Mouse (Mus musculus) erythroblast, embryonic 14.5 days (primary cell): ENCODE data around the gene Nudt3. TPM values are rescaled to one million over a fixed set of nuclear protein-coding genes. Genes with fewer than 3 reads are reported as not detected.

Source experiments
- H3K27me3 ChIP-seq: 2 replicates; pipeline ENCODE4 v1.6.1; 2012; ENCODE audit warnings: inconsistent platforms; ENCODE audit not compliant: control insufficient read depth
- H3K36me3 ChIP-seq: 2 replicates; pipeline ENCODE4 v1.6.1; 2012; ENCODE audit warnings: mild to moderate bottlenecking, inconsistent platforms; ENCODE audit not compliant: control insufficient read depth
- H3K4me1 ChIP-seq: 2 replicates; pipeline ENCODE4 v1.6.1; 2012; ENCODE audit warnings: inconsistent platforms; ENCODE audit not compliant: control insufficient read depth
- H3K4me3 ChIP-seq: replicated peaks from 2 replicates; pipeline ENCODE3; 2012; ENCODE audit warnings: moderate library complexity, mild to moderate bottlenecking, inconsistent platforms
- H3K9me3 ChIP-seq: 2 replicates; pipeline ENCODE4 v1.6.1; 2012; ENCODE audit warnings: low read length, inconsistent platforms, mixed read lengths; ENCODE audit not compliant: control insufficient read depth
- GATA1 ChIP-seq: IDR thresholded peaks from 2 replicates; pipeline ENCODE4 v1.6.1; 2012; ENCODE audit warnings: low read length, inconsistent platforms, mixed read lengths
- TAL1 ChIP-seq: IDR thresholded peaks from 3 replicates; pipeline ENCODE4 v1.6.1; 2012; ENCODE audit warnings: low read length, inconsistent platforms, mixed read lengths
- polyA plus RNA-seq: library from polyadenylated mRNA; stranded (reverse); fragments of >175 nt; gene quantifications from 2 replicates; pipeline ENCODE4 v1.2.3, GENCODE M21; 2012

Nudt3 gene
- polyA plus RNA-seq, 1 experiment: 6.4 TPM

GRCm38 (mm10) chr17:27577468-27577867 lies 45.8 kb downstream of the Nudt3 start:
- no peaks in the 10 kb centered on the region for H3K27me3 ChIP-seq
- no peaks in the 10 kb centered on the region for H3K9me3 ChIP-seq
- peaks cover 64% of the 10 kb centered on the region for H3K4me1 ChIP-seq
- peaks cover 48% of the 10 kb centered on the region for H3K36me3 ChIP-seq
- H3K4me3 ChIP-seq: no peak overlapping the region
- no peak for TF ChIP-seq GATA1
- no peak for TF ChIP-seq TAL1

- no peaks in the 10 kb centered on the region for H3K9me3 ChIP-seq
- no peak overlapping the region for H3K4me3 ChIP-seq
- H3K4me1 ChIP-seq: peaks cover 59% of the 10 kb centered on the region
- no peaks in the 10 kb centered on the region for H3K27me3 ChIP-seq
- peaks cover 38% of the 10 kb centered on the region for H3K36me3 ChIP-seq
- TF ChIP-seq TAL1: no peak
- TF ChIP-seq GATA1: no peak
Observed at GRCm38 (mm10) chr17:27576056-27576455, 47.2 kb downstream of the Nudt3 start.

DNA sequence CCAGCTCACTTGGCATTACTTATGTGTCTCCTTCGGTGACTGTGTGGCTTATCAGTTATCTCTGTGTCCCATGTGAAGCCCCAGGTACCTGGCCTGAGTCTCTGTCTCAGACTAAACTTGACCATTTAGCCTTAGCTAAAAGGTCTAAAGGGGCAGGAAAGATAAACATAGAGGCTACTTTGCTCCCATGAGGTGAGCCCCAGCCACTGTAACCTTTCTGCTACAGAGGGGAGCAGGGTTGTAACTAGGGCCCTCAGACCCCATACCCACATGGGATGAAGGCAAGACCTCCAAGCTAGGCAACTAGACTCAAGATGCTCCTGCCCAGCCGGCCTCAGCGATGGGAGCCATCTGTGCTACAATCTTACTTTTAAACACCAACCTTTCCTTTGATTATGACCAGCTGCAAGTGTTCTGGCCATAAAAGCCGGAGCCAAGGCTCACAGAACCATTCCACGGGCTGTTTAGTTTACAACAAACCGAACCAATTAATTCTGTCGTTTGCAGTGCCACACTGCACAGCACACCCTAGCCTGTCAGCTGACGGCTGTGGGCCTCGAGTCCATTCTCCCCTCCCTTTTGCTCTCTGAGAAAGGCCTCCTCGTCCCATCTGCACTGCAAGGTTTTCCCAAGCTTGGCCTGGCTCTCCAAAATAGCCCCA lies 48.0 kb downstream of the Nudt3 start:
- H3K36me3 ChIP-seq: peaks cover 31% of the 10 kb centered on the region
- H3K9me3 ChIP-seq: no peaks in the 10 kb centered on the region
- H3K27me3 ChIP-seq: no peaks in the 10 kb centered on the region
- TF ChIP-seq TAL1 (no peak), GATA1 (no peak)
- H3K4me1 ChIP-seq: peaks cover 51% of the 10 kb centered on the region
- no peak overlapping the region for H3K4me3 ChIP-seq

GRCm38 (mm10) chr17:27574470-27575115 lies 48.7 kb downstream of the Nudt3 start:
- Histone ChIP-seq H3K4me1 (peaks cover 45% of the 10 kb centered on the region), H3K27me3 (no peaks in the 10 kb centered on the region), H3K9me3 (no peaks in the 10 kb centered on the region), H3K36me3 (peaks cover 27% of the 10 kb centered on the region), H3K4me3 (no peak overlapping the region)
- TF ChIP-seq GATA1 (no peak), TAL1 (no peak)

GRCm38 (mm10) chr17:27573772-27574320 lies 49.4 kb downstream of the Nudt3 start:
- no peaks in the 10 kb centered on the region for H3K9me3 ChIP-seq
- TF ChIP-seq TAL1 (no peak), GATA1 (no peak)
- H3K27me3 ChIP-seq: no peaks in the 10 kb centered on the region
- H3K4me3 ChIP-seq: no peak overlapping the region
- H3K36me3 ChIP-seq: peaks cover 21% of the 10 kb centered on the region
- peaks cover 41% of the 10 kb centered on the region for H3K4me1 ChIP-seq

GRCm38 (mm10) chr17:27571315-27571714 lies 52.0 kb downstream of the Nudt3 start:
- peaks cover 41% of the 10 kb centered on the region for H3K4me1 ChIP-seq
- TF ChIP-seq GATA1: no peak
- no peak for TF ChIP-seq TAL1
- H3K4me3 ChIP-seq: no peak overlapping the region
- no peaks in the 10 kb centered on the region for H3K9me3 ChIP-seq
- peaks cover 16% of the 10 kb centered on the region for H3K27me3 ChIP-seq
- peaks cover 7% of the 10 kb centered on the region for H3K36me3 ChIP-seq

- TF ChIP-seq GATA1: no peak
- no peak for TF ChIP-seq TAL1
- Histone ChIP-seq H3K9me3 (no peaks in the 10 kb centered on the region), H3K4me1 (peaks cover 49% of the 10 kb centered on the region), H3K27me3 (peaks cover 21% of the 10 kb centered on the region), H3K36me3 (peaks cover 10% of the 10 kb centered on the region), H3K4me3 (no peak overlapping the region)
Observed at GRCm38 (mm10) chr17:27568228-27568627, 55.1 kb downstream of the Nudt3 start.

DNA sequence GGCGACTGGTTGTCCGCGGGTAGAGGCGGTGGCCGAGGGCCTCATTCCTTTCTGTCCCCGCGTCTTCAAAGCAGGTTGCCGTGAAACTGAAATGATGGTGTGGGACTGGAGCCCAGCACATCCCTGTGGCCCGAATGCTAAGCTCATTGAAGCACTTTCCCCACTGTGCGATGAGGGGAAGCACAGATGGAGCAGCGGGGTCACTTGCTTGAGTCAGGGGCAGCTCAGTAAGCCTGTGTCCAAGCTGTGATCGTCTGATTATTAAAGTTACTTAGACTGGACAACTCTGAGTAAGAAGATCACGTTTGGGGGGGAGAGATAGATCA lies 57.4 kb downstream of the Nudt3 start:
- peaks cover 21% of the 10 kb centered on the region for H3K27me3 ChIP-seq
- peaks cover 45% of the 10 kb centered on the region for H3K4me1 ChIP-seq
- TF ChIP-seq GATA1 (no peak), TAL1 (no peak)
- no peaks in the 10 kb centered on the region for H3K9me3 ChIP-seq
- H3K4me3 ChIP-seq: peak overlapping the region; percentile 75
- peaks cover 22% of the 10 kb centered on the region for H3K36me3 ChIP-seq

- TF ChIP-seq GATA1: no peak
- Histone ChIP-seq H3K4me1 (peaks cover 45% of the 10 kb centered on the region), H3K27me3 (peaks cover 21% of the 10 kb centered on the region)
Observed at GRCm38 (mm10) chr17:27565163-27565941, 57.9 kb downstream of the Nudt3 start, which contains the start of gene AI413582. AI413582 (minus strand) TSS chr17:27565756.

More at GRCm38 (mm10) chr17:27565163-27565941, 57.9 kb downstream of the Nudt3 start, which contains the start of gene AI413582:
- Histone ChIP-seq H3K4me3 (peak within 1 kb of the TSS; percentile 75), H3K9me3 (no peaks in the 10 kb centered on the region), H3K36me3 (peaks cover 28% of the 10 kb centered on the region)
